Mouse (Mus musculus) liver, embryonic 14 days (tissue): ENCODE measurements around the gene Gm4303. TPM values are rescaled to one million over a fixed set of nuclear protein-coding genes. Genes with fewer than 3 reads are reported as not detected.

Experiments
- polyA plus RNA-seq: library from polyadenylated mRNA; depleted of rRNA; stranded (reverse); fragments of >200 nt; gene quantifications from 2 replicates; pipeline ENCODE4 v1.2.3, GENCODE M21; 2012; rRNA removed

Gm4303 gene
- not detected in 2 replicates for polyA plus RNA-seq

DNA sequence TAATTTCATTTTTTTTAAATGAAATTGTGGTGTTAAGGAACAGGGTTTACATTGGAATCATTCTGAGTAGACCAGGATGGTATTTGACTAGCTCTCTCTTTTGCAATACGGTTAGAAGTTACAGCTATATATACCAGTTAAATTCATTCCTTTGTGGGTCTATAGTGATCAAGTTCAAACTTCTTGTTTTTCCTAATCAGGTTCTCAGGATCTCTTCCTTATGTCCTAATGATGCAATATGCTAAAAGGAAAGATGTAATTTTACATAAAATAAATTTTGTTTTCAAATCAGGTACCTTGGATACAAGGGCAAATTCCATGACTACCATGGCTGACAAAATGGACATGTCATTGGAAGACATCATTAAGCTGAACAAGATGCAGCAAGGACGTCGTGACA, at the start of gene Gm4303:
Gene Gm4303 (plus strand): TSS at position 301 of the 400 bp plus-strand sequence.

DNA sequence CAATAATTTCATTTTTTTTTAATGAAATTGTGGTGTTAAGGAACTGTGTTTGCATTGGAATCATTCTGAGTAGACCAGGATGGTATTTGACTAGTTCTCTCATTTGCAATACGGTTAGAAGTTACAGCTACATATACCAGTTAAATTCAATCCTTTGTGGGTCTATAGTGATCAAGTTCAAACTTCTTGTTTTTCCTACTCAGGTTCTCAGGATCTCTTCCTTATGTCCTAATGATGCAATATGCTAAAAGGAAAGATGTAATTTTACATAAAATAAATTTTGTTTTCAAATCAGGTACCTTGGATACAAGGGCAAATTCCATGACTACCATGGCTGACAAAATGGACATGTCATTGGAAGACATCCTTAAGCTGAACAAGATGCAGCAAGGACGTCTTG, 10.4 kb upstream of the Gm4303 start, which contains the start of gene Gm4301:
Gene Gm4301 (plus strand): TSS at position 301 of the 400 bp plus-strand sequence.

DNA sequence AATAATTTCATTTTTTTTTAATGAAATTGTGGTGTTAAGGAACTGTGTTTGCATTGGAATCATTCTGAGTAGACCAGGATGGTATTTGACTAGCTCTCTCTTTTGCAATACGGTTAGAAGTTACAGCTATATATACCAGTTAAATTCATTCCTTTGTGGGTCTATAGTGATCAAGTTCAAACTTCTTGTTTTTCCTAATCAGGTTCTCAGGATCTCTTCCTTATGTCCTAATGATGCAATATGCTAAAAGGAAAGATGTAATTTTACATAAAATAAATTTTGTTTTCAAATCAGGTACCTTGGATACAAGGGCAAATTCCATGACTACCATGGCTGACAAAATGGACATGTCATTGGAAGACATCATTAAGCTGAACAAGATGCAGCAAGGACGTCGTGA, 5.2 kb upstream of the Gm4303 start, which contains the start of gene Gm4302:
Gene Gm4302 (plus strand): TSS at position 301 of the 400 bp plus-strand sequence.

DNA sequence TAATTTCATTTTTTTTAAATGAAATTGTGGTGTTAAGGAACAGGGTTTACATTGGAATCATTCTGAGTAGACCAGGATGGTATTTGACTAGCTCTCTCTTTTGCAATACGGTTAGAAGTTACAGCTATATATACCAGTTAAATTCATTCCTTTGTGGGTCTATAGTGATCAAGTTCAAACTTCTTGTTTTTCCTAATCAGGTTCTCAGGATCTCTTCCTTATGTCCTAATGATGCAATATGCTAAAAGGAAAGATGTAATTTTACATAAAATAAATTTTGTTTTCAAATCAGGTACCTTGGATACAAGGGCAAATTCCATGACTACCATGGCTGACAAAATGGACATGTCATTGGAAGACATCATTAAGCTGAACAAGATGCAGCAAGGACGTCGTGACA, 5.0 kb downstream of the Gm4303 start, which contains the start of gene Gm4305:
Gene Gm4305 (plus strand): TSS at position 301 of the 400 bp plus-strand sequence.

DNA sequence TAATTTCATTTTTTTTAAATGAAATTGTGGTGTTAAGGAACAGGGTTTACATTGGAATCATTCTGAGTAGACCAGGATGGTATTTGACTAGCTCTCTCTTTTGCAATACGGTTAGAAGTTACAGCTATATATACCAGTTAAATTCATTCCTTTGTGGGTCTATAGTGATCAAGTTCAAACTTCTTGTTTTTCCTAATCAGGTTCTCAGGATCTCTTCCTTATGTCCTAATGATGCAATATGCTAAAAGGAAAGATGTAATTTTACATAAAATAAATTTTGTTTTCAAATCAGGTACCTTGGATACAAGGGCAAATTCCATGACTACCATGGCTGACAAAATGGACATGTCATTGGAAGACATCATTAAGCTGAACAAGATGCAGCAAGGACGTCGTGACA, 15.3 kb downstream of the Gm4303 start, which contains the start of gene Gm4307:
Gene Gm4307 (plus strand): TSS at position 301 of the 400 bp plus-strand sequence.

DNA sequence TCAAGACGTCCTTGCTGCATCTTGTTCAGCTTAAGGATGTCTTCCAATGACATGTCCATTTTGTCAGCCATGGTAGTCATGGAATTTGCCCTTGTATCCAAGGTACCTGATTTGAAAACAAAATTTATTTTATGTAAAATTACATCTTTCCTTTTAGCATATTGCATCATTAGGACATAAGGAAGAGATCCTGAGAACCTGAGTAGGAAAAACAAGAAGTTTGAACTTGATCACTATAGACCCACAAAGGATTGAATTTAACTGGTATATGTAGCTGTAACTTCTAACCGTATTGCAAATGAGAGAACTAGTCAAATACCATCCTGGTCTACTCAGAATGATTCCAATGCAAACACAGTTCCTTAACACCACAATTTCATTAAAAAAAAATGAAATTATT, 36.7 kb downstream of the Gm4303 start, which contains the start of gene Gm4312:
Gene Gm4312 (minus strand): TSS at position 101 of the 400 bp plus-strand sequence.

Other genes starting within 250 kb of the Gm4303 start
- gene Gm4301, start 10.3 kb upstream of the Gm4303 start, polyA plus RNA-seq, result not detected in 2 replicates
- not detected in 2 replicates for gene Gm4302, start 5.1 kb upstream of the Gm4303 start, polyA plus RNA-seq
- gene Gm4305, start 5.1 kb downstream of the Gm4303 start, polyA plus RNA-seq, result not detected in 2 replicates
- gene Gm4307, start 15.4 kb downstream of the Gm4303 start, polyA plus RNA-seq, result not detected in 2 replicates
- not detected in 2 replicates for gene Gm4312, start 36.6 kb downstream of the Gm4303 start, polyA plus RNA-seq
- 3.6 and 4.0 TPM in 2 replicates for gene Tmtc3, start 141.4 kb downstream of the Gm4303 start, polyA plus RNA-seq
- gene Cep290, start 141.6 kb downstream of the Gm4303 start, polyA plus RNA-seq, result 3.8 and 4.1 TPM in 2 replicates
- 11.5 and 11.6 TPM in 2 replicates for gene 4930430F08Rik, start 244.5 kb downstream of the Gm4303 start, polyA plus RNA-seq
- gene 1700017N19Rik, start 244.5 kb downstream of the Gm4303 start, polyA plus RNA-seq, result not detected in 2 replicates